Mouse (Mus musculus) G1E (cell line): ENCODE results near the gene Tmem14c.

Experiments
- CTCF ChIP-seq: IDR thresholded peaks from 2 replicates; pipeline ENCODE4 v1.5.1; 2012; ENCODE audit warnings: low read depth, low read length, inconsistent platforms, mixed read lengths
- GATA1 ChIP-seq: IDR thresholded peaks from 2 replicates; pipeline ENCODE4 v1.6.1; 2012; ENCODE audit warnings: borderline replicate concordance, low read length, inconsistent platforms, mixed read lengths
- POLR2AphosphoS5 ChIP-seq: IDR thresholded peaks from 2 replicates; pipeline ENCODE4 v1.6.1; 2012; ENCODE audit warnings: low read depth, low read length, inconsistent platforms; ENCODE audit not compliant: insufficient replicate concordance

DNA sequence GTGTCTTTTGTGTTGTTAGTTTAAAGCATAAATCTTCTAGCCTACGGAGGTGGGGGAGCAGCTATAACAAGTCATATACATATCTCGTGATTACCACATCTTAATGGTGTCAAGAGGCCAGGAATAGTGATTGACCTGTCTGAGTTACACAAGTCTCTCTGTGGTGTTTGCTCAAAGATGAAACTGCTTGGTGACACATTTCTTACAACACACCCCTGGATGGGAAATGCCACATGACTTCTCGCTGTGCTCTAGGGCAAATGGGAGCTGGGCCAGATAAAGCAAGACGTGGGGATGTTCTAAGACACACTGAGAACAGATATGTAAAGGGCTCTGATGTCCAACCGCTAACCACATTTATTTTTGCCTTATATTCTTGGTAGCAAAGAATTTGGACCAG, 44.8 kb upstream of the Tmem14c start:
- TF ChIP-seq CTCF, result no peak
- no peak for TF ChIP-seq GATA1
- no peak for TF ChIP-seq POLR2AphosphoS5
